Mouse (Mus musculus) A20 (cell line): ENCODE measurements around the gene Tspyl3.

ENCODE experiments used
- DNase-seq: peaks from one replicate; pipeline ENCODE4 v3.0.0-alpha.2; 2011; ENCODE audit warnings: low read depth, low spot score

The Tspyl3 gene

DNA sequence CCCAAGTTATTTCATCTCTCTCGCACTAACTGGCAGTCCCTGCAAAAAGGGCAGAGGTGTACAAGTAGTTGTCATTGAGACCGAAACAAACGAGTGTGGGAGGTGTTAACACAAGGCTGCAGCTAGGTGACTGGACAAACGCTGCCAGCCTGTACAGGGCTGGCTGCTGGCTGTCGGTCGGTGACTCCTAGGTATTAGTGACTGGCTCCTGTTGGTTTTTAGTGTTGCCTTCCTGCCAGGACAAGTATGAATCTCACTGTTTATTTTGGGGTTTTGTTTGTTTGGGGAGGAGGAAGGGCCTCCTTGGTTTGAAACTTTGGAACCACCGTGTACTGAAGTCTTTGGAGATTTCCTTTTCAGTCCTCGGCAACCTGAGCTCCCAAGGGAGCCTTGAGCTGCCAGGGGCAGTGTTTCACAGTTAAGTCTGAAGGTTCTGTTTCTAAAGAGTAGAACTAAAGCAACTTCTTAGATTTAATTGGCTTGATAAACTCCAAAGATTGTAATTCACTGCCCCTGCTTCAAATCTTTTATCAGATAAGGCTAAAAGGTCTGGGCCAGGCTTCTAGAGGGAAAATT, 49.2 kb downstream of the Tspyl3 start:
- no peak for DNase-seq
